Mouse (Mus musculus): ENCODE data around the gene Eml4. TPM values are rescaled to one million over a fixed set of nuclear protein-coding genes. Genes with fewer than 3 reads are reported as not detected.

Eml4 gene
- total and polyA plus RNA-seq, 3 experiments = 3.0 to 4.5 (median 3.8) TPM

DNA sequence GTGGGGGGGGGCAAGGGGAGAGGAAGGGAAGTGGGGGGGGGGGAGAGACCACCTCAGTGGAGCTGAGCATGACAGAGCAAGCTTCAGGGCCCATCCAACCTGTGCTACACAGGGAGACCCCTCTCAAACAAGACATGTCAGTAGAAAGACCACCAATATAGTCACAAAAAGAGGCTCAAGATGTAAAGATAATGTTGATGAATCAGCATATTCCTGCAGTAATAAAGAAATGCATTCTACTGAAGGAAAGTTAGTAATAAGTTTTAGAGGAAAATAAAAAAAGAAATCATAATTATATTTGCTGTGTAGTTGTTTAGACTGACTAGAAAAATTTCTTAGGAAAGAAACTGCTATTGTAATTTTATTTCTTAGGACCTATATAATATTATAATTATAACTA, 23.4 kb downstream of the Eml4 start:
- Histone ChIP-seq H3K36me3 (ENCODE audit: control insufficient read depth, insufficient read depth, low read length) (no peaks in the 10 kb centered on the region), H3K27me3 (ENCODE audit: control insufficient read depth, insufficient read depth, low read length) (no peaks in the 10 kb centered on the region), H3K27ac (no peak overlapping the region), H3K79me2 (replicated peaks; ENCODE audit: control insufficient read depth, insufficient read depth, low read length) (peaks cover 1% of the 10 kb centered on the region; the same call in 1 of the 2 replicates), H3K9ac (ENCODE audit: low read depth, low read length) (no peak overlapping the region), H3K4me1 (ENCODE audit: control insufficient read depth, insufficient read depth, low read length) (peaks cover 2% of the 10 kb centered on the region), H3K4me3 (no peak overlapping the region)
- intact Hi-C loops (cut with DNase I) = no loop called here
- DNase-seq = no peak
- TF ChIP-seq CTCF (IDR thresholded peaks at IDR 0.05) (no peak), POLR2A (IDR thresholded peaks at IDR 0.05; ENCODE audit: insufficient read depth, low read depth, low read length) (no peak), EP300 (IDR thresholded peaks at IDR 0.05; ENCODE audit: insufficient read depth, low read depth, low read length) (no peak)

DNA sequence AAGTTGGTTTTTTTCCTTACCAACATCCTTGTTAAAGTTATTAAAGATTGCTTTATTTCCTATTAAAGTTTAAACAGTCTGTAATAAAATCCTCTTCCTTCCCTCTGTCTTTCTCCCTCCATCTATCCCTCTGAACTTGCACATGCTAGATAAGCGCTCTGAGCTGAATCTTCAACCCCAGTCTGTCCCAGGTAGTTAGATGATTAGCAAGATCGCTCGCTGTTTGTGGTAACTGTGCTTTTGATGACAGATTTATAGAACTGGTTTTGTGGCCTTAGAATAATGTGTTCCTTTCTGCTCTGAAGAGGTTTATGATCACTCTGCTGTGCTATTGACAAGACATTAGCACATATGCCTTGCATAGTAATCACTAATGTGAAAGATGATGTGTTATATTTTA, 25.1 kb downstream of the Eml4 start:
- peaks cover 1% of the 10 kb centered on the region; the same call in 1 of the 2 replicates for H3K79me2 ChIP-seq (replicated peaks; ENCODE audit: control insufficient read depth, insufficient read depth, low read length)
- H3K27ac ChIP-seq = no peak overlapping the region
- TF ChIP-seq CTCF (IDR thresholded peaks at IDR 0.05) = no peak
- TF ChIP-seq EP300 (IDR thresholded peaks at IDR 0.05; ENCODE audit: insufficient read depth, low read depth, low read length) = no peak
- TF ChIP-seq POLR2A (IDR thresholded peaks at IDR 0.05; ENCODE audit: insufficient read depth, low read depth, low read length) = no peak
- no peaks in the 10 kb centered on the region for H3K27me3 ChIP-seq (ENCODE audit: control insufficient read depth, insufficient read depth, low read length)
- intact Hi-C loops (cut with DNase I) = no loop called here
- H3K36me3 ChIP-seq (ENCODE audit: control insufficient read depth, insufficient read depth, low read length) = no peaks in the 10 kb centered on the region
- peaks cover 2% of the 10 kb centered on the region for H3K4me1 ChIP-seq (ENCODE audit: control insufficient read depth, insufficient read depth, low read length)
- DNase-seq = no peak
- H3K9ac ChIP-seq (ENCODE audit: low read depth, low read length) = no peak overlapping the region
- 87% methylated on average over 3 of the region's 3 CpGs for WGBS
- no peak overlapping the region for H3K4me3 ChIP-seq

DNA sequence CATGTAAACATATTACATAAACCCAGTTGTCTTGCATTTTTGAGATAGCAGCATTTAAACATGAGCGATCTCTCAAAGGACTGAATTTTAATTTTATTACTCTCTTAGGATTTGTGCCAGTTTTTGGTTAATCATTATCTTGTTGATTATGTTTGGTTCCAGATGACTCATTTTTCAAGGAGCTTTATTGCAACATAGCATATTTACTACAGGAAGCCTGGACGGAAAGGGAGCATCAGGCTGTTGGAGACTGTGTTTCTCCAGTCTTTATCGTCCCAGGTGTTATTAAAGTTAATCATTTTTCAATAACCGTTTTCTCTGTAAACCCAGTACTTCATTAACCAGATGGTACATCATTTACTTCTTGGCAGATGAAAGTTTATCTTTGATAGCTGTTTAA, 26.1 kb downstream of the Eml4 start:
- DNase-seq = no peak
- Histone ChIP-seq H3K27ac (no peak overlapping the region), H3K36me3 (ENCODE audit: control insufficient read depth, insufficient read depth, low read length) (no peaks in the 10 kb centered on the region), H3K9ac (ENCODE audit: low read depth, low read length) (no peak overlapping the region), H3K4me1 (ENCODE audit: control insufficient read depth, insufficient read depth, low read length) (peaks cover 2% of the 10 kb centered on the region), H3K27me3 (ENCODE audit: control insufficient read depth, insufficient read depth, low read length) (no peaks in the 10 kb centered on the region), H3K79me2 (replicated peaks; ENCODE audit: control insufficient read depth, insufficient read depth, low read length) (peaks cover 1% of the 10 kb centered on the region; the same call in 1 of the 2 replicates), H3K4me3 (no peak overlapping the region)
- WGBS = 41% methylated on average over 4 of the region's 4 CpGs
- no peak for TF ChIP-seq CTCF (IDR thresholded peaks at IDR 0.05)
- TF ChIP-seq EP300 (IDR thresholded peaks at IDR 0.05; ENCODE audit: insufficient read depth, low read depth, low read length) = no peak
- no peak for TF ChIP-seq POLR2A (IDR thresholded peaks at IDR 0.05; ENCODE audit: insufficient read depth, low read depth, low read length)
- intact Hi-C loops (cut with DNase I) = no loop called here

- no peak overlapping the region for H3K9ac ChIP-seq (ENCODE audit: low read depth, low read length)
- H3K27ac ChIP-seq = no peak overlapping the region
- no peak overlapping the region for H3K4me3 ChIP-seq
- no peaks in the 10 kb centered on the region; the same call in none of the 2 replicates for H3K79me2 ChIP-seq (replicated peaks; ENCODE audit: control insufficient read depth, insufficient read depth, low read length)
- H3K36me3 ChIP-seq (ENCODE audit: control insufficient read depth, insufficient read depth, low read length) = no peaks in the 10 kb centered on the region
- WGBS = 89% methylated on average over 10 of the region's 10 CpGs
- no peaks in the 10 kb centered on the region for H3K27me3 ChIP-seq (ENCODE audit: control insufficient read depth, insufficient read depth, low read length)
- no peak for DNase-seq
- intact Hi-C loops (cut with DNase I) = no loop called here
- peaks cover 2% of the 10 kb centered on the region for H3K4me1 ChIP-seq (ENCODE audit: control insufficient read depth, insufficient read depth, low read length)
- no peak for TF ChIP-seq EP300 (IDR thresholded peaks at IDR 0.05; ENCODE audit: insufficient read depth, low read depth, low read length)
- TF ChIP-seq POLR2A (IDR thresholded peaks at IDR 0.05; ENCODE audit: insufficient read depth, low read depth, low read length) = no peak
- no peak for TF ChIP-seq CTCF (IDR thresholded peaks at IDR 0.05)
Measured at GRCm38 (mm10) chr17:83377755-83378443, 27.2 kb downstream of the Eml4 start.

DNA sequence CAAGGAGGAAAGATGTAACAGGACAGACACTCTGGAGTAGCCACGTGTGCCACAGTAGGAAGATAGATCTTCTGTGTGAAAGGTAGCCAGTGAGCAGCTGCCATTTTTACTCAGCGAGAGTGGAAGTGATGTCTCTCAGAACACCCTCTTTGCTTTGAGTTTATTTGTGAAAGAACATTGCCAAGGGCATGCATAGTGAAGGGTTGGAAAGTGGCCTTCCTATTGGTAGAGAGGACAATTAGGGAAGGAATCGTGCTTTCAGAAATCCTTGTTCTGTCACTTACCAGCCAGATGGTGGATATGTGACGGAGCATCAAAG, 27.7 kb downstream of the Eml4 start:
- Histone ChIP-seq H3K9ac (ENCODE audit: low read depth, low read length) (no peak overlapping the region), H3K4me1 (ENCODE audit: control insufficient read depth, insufficient read depth, low read length) (peaks cover 2% of the 10 kb centered on the region), H3K27me3 (ENCODE audit: control insufficient read depth, insufficient read depth, low read length) (no peaks in the 10 kb centered on the region), H3K27ac (no peak overlapping the region), H3K79me2 (replicated peaks; ENCODE audit: control insufficient read depth, insufficient read depth, low read length) (no peaks in the 10 kb centered on the region; the same call in none of the 2 replicates), H3K36me3 (ENCODE audit: control insufficient read depth, insufficient read depth, low read length) (no peaks in the 10 kb centered on the region), H3K4me3 (no peak overlapping the region)
- no peak for TF ChIP-seq CTCF (IDR thresholded peaks at IDR 0.05)
- TF ChIP-seq EP300 (IDR thresholded peaks at IDR 0.05; ENCODE audit: insufficient read depth, low read depth, low read length) = no peak
- TF ChIP-seq POLR2A (IDR thresholded peaks at IDR 0.05; ENCODE audit: insufficient read depth, low read depth, low read length) = no peak
- intact Hi-C loops (cut with DNase I) = no loop called here
- no peak for DNase-seq
- WGBS = 89% methylated on average over 4 of the region's 4 CpGs

- H3K79me2 ChIP-seq (replicated peaks; ENCODE audit: control insufficient read depth, insufficient read depth, low read length) = no peaks in the 10 kb centered on the region; the same call in none of the 2 replicates
- 86% methylated on average over 2 of the region's 2 CpGs for WGBS
- no peak overlapping the region for H3K4me3 ChIP-seq
- DNase-seq = no peak
- no peak overlapping the region for H3K27ac ChIP-seq
- TF ChIP-seq POLR2A (IDR thresholded peaks at IDR 0.05; ENCODE audit: insufficient read depth, low read depth, low read length) (no peak), CTCF (IDR thresholded peaks at IDR 0.05) (no peak), EP300 (IDR thresholded peaks at IDR 0.05; ENCODE audit: insufficient read depth, low read depth, low read length) (no peak)
- peaks cover 2% of the 10 kb centered on the region for H3K4me1 ChIP-seq (ENCODE audit: control insufficient read depth, insufficient read depth, low read length)
- H3K27me3 ChIP-seq (ENCODE audit: control insufficient read depth, insufficient read depth, low read length) = no peaks in the 10 kb centered on the region
- H3K36me3 ChIP-seq (ENCODE audit: control insufficient read depth, insufficient read depth, low read length) = no peaks in the 10 kb centered on the region
- intact Hi-C loops (cut with DNase I) = no loop called here
- no peak overlapping the region for H3K9ac ChIP-seq (ENCODE audit: low read depth, low read length)
Measured at GRCm38 (mm10) chr17:83379366-83379765, 28.6 kb downstream of the Eml4 start.
